Mouse (Mus musculus) stomach, postnatal 0 days (tissue): Measurements from ENCODE around the gene Lce1k. TPM values are rescaled to one million over a fixed set of nuclear protein-coding genes. Genes with fewer than 3 reads are reported as not detected.

Experiments
- ATAC-seq: fragments of 200-750 bp; cut with Nextera tagmentation; 2 replicates; pipeline ENCODE4 v1.8.0; 2017; ENCODE audit not compliant: low FRiP score, low TSS enrichment
- DNase-seq: peaks from one replicate; pipeline ENCODE4 v3.0.0-alpha.2; 2016; ENCODE audit warnings: low spot score
- H3K27ac ChIP-seq: fragments of 300-500 bp; sonication (generic); replicated peaks from 2 replicates; pipeline ENCODE4 v1.5.1; 2014; ENCODE audit warnings: mild to moderate bottlenecking, control low read depth
- H3K27me3 ChIP-seq: fragments of 300-500 bp; sonication (generic); 2 replicates; pipeline ENCODE4 v1.6.1; 2014; ENCODE audit warnings: low read length; ENCODE audit not compliant: control insufficient read depth, insufficient read depth
- H3K36me3 ChIP-seq: fragments of 300-500 bp; sonication (generic); 2 replicates; pipeline ENCODE4 v1.6.1; 2014; ENCODE audit warnings: low read length, mixed read lengths; ENCODE audit not compliant: control insufficient read depth, insufficient read depth
- H3K4me1 ChIP-seq: fragments of 300-500 bp; sonication (generic); replicated peaks from 2 replicates; pipeline ENCODE4 v1.6.1; 2014; ENCODE audit warnings: antibody characterized with exemption; ENCODE audit not compliant: control insufficient read depth, insufficient read depth
- H3K4me2 ChIP-seq: fragments of 300-500 bp; sonication (generic); replicated peaks from 2 replicates; pipeline ENCODE4 v1.6.1; 2014; ENCODE audit warnings: low read depth, mild to moderate bottlenecking, control low read depth, moderate library complexity
- H3K4me3 ChIP-seq: fragments of 300-500 bp; sonication (generic); 2 replicates; pipeline ENCODE4 v1.5.1; 2014; ENCODE audit warnings: low read depth, low read length, control low read depth
- H3K9ac ChIP-seq: fragments of 300-500 bp; sonication (generic); 2 replicates; pipeline ENCODE4 v1.6.1; 2014; ENCODE audit warnings: mild to moderate bottlenecking, low read length, control low read depth, mixed read lengths
- H3K9me3 ChIP-seq: fragments of 300-500 bp; sonication (generic); 2 replicates; pipeline ENCODE4 v1.6.1; 2016; ENCODE audit warnings: low read length; ENCODE audit not compliant: control insufficient read depth
- CTCF ChIP-seq: IDR thresholded peaks from 2 replicates; pipeline ENCODE4 v1.5.1; 2016; ENCODE audit warnings: antibody characterized with exemption, low read depth, mild to moderate bottlenecking, moderate library complexity
- EP300 ChIP-seq: optimal IDR thresholded peaks from 2 replicates; pipeline ENCODE3; 2016; ENCODE audit warnings: antibody characterized with exemption
- WGBS: fragments of 180-500 bp; shearing (Covaris S2); extraction: QIAGEN DNeasy Blood & Tissue Kit; methylation state at CpG from one replicate; pipeline ENCODE4 v1.1.7; 2014; 5-methylcytosine and 5-hydroxymethylcytosine counted together
- polyA plus RNA-seq: library from polyadenylated mRNA; unstranded; fragments of >200 nt; fragmentation: Nextera tagmentation; extraction: Ambion mirVana; gene quantifications from 2 replicates; pipeline ENCODE4 v1.2.1, GENCODE M21; 2015

Lce1k gene
- polyA plus RNA-seq, 1 experiment from 2014 or later, result 86.3 TPM

DNA sequence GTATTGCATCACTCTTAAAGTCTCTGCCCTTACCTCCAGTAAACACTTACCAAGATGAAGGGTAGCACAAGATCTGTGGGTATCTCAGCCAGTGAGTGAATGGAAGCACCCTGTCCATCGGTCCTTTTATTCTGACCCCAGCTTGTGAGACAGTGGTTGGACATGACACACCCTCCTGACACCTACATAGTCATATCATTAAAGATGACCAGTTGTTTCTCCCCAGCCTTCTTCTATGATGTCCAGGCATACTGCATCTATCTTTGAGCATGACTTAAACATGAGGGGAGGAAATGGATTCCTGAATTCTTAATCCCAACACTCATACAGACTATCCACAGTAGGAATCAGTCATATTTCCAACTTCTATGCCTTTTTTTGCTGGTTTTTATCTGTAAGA, 17.3 kb downstream of the Lce1k start, which contains the start of gene Lce1j:
Gene Lce1j, minus strand, starts transcription at position 101 of the 400 bp plus-strand sequence.
- TF ChIP-seq EP300, result no peak
- TF ChIP-seq CTCF, result no peak

DNA sequence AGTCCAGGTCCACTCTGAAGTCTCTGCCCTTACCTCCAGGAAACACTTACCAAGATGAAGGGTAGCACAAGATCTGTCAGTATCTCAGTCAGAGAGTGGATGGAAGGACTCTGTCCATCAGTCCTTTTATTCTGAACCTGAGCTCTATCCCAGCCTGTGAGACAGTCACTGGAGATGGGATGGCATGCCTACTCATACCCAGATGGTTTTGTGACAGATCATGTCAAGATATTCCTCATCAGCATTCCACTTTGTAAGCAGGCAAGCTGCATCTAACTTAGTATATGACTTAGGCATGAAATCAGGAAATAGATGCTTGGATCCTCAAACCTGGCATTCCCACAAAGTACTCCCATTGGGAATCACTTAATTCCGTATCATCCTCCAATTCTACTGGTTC, 28.9 kb downstream of the Lce1k start, which contains the start of gene Lce1i:
Gene Lce1i, minus strand, starts transcription at position 101 of the 400 bp plus-strand sequence.
- Histone ChIP-seq H3K4me2 (no peak within 1 kb of the TSS), H3K9me3 (no peaks in the 10 kb centered on the region), H3K27ac (no peak within 1 kb of the TSS), H3K4me3 (no peak within 1 kb of the TSS), H3K36me3 (no peaks in the 10 kb centered on the region), H3K27me3 (no peaks in the 10 kb centered on the region), H3K4me1 (no peaks in the 10 kb centered on the region), H3K9ac (no peak within 1 kb of the TSS)
- TF ChIP-seq CTCF (no peak), EP300 (no peak)
- DNase-seq, result no peak
- no peak for ATAC-seq
- WGBS, result 81% methylated on average over 1 of the region's 1 CpGs

More for the DNA sequence above, 17.3 kb downstream of the Lce1k start, which contains the start of gene Lce1j:
- Histone ChIP-seq H3K9me3 (no peaks in the 10 kb centered on the region), H3K4me2 (no peak within 1 kb of the TSS), H3K9ac (no peak within 1 kb of the TSS), H3K27ac (no peak within 1 kb of the TSS), H3K4me3 (no peak within 1 kb of the TSS), H3K36me3 (no peaks in the 10 kb centered on the region), H3K27me3 (no peaks in the 10 kb centered on the region), H3K4me1 (no peaks in the 10 kb centered on the region)
- ATAC-seq (no peak), DNase-seq (no peak)
- WGBS, result 82% methylated on average over 1 of the region's 1 CpGs

DNA sequence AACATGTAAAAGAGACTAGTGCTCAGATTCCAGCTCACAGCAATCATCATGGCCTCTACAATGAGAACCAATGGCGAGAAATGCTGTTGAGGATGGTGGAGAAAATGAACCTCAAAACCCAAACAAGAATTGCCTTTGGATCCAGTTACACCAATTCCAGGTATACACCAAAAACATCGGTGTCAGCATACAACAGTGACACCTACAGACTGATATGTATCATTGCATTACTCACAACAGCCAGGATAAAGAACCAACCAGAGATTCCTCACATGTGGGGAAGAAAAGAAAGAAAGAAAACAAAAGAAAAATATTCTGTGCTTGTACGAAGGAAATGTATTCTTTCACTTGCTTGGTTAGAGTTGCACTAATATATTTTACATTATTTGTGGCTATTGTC, 36.1 kb downstream of the Lce1k start:
- Histone ChIP-seq H3K4me1 (no peaks in the 10 kb centered on the region), H3K9me3 (no peaks in the 10 kb centered on the region), H3K9ac (no peak overlapping the region), H3K4me3 (no peak overlapping the region), H3K27me3 (no peaks in the 10 kb centered on the region), H3K4me2 (no peak overlapping the region), H3K36me3 (no peaks in the 10 kb centered on the region), H3K27ac (no peak overlapping the region)
- no peak for ATAC-seq
- no peak for DNase-seq
- WGBS, result 18% methylated on average over 3 of the region's 3 CpGs
- no peak for TF ChIP-seq EP300
- TF ChIP-seq CTCF, result peak; percentile 73

- ATAC-seq, result no peak
- DNase-seq, result no peak
- H3K9me3 ChIP-seq, result no peaks in the 10 kb centered on the region
- H3K36me3 ChIP-seq, result no peaks in the 10 kb centered on the region
- H3K9ac ChIP-seq, result no peak within 1 kb of the TSS
- H3K4me1 ChIP-seq, result no peaks in the 10 kb centered on the region
- no peaks in the 10 kb centered on the region for H3K27me3 ChIP-seq
- no peak within 1 kb of the TSS for H3K4me3 ChIP-seq
- TF ChIP-seq EP300 (no peak), CTCF (no peak)
- H3K4me2 ChIP-seq, result no peak within 1 kb of the TSS
- no peak within 1 kb of the TSS for H3K27ac ChIP-seq
- 89% methylated on average over 1 of the region's 1 CpGs for WGBS
Observed at GRCm38 (mm10) chr3:92764965-92765364, 42.7 kb downstream of the Lce1k start, which contains the start of gene Lce1h. Gene Lce1h, minus strand, starts transcription at chr3:92765065.

Other genes starting within 250 kb of the Lce1k start
- gene Ivl, start 234.2 kb downstream of the Lce1k start, polyA plus RNA-seq, result 16.6 and 21.1 TPM in 2 replicates
- not detected in 2 replicates for gene Smcp, start 218.9 kb downstream of the Lce1k start, polyA plus RNA-seq
- gene 2210017I01Rik, start 200.4 kb downstream of the Lce1k start, polyA plus RNA-seq, result 22.8 and 26.7 TPM in 2 replicates
- 98.3 and 102 TPM in 2 replicates for gene Lce6a, start 186.2 kb downstream of the Lce1k start, polyA plus RNA-seq
- gene Lce1a1, start 159.6 kb downstream of the Lce1k start, polyA plus RNA-seq, result 401 and 429 TPM in 2 replicates
- gene Lce1b, start 151.0 kb downstream of the Lce1k start, polyA plus RNA-seq, result 116 and 135 TPM in 2 replicates
- 632 and 696 TPM in 2 replicates for gene Lce1a2, start 137.6 kb downstream of the Lce1k start, polyA plus RNA-seq
- gene Lce1c, start 128.6 kb downstream of the Lce1k start, polyA plus RNA-seq, result 673 and 689 TPM in 2 replicates
- gene Lce1d, start 120.7 kb downstream of the Lce1k start, polyA plus RNA-seq, result 199 and 223 TPM in 2 replicates
- 326 and 341 TPM in 2 replicates for gene Lce1e, start 98.8 kb downstream of the Lce1k start, polyA plus RNA-seq
- 468 and 478 TPM in 2 replicates for gene Lce1f, start 87.5 kb downstream of the Lce1k start, polyA plus RNA-seq
- 11.4 and 14.1 TPM in 2 replicates for gene Gm38119, start 68.8 kb downstream of the Lce1k start, polyA plus RNA-seq
- 307 and 309 TPM in 2 replicates for gene Lce1g, start 55.6 kb downstream of the Lce1k start, polyA plus RNA-seq
- gene Lce1h, start 42.8 kb downstream of the Lce1k start, polyA plus RNA-seq, result 249 and 251 TPM in 2 replicates
- 369 and 377 TPM in 2 replicates for gene Lce1i, start 29.0 kb downstream of the Lce1k start, polyA plus RNA-seq
- 175 and 184 TPM in 2 replicates for gene Lce1j, start 17.4 kb downstream of the Lce1k start, polyA plus RNA-seq
- gene Kprp, start 19.4 kb upstream of the Lce1k start, polyA plus RNA-seq, result 108 and 133 TPM in 2 replicates
- gene Lce1l, start 43.4 kb upstream of the Lce1k start, polyA plus RNA-seq, result 247 and 250 TPM in 2 replicates
- gene 2310050C09Rik, start 62.3 kb upstream of the Lce1k start, polyA plus RNA-seq, result 30.7 and 33.6 TPM in 2 replicates
- gene Lce3a, start 118.3 kb upstream of the Lce1k start, polyA plus RNA-seq, result 1,230 and 1,305 TPM in 2 replicates
- 847 and 849 TPM in 2 replicates for gene Lce3b, start 125.1 kb upstream of the Lce1k start, polyA plus RNA-seq
- gene Lce3c, start 136.6 kb upstream of the Lce1k start, polyA plus RNA-seq, result 1,477 and 1,491 TPM in 2 replicates
- 246 and 293 TPM in 2 replicates for gene Lce3d, start 149.5 kb upstream of the Lce1k start, polyA plus RNA-seq
- 1,443 and 1,461 TPM in 2 replicates for gene Lce3e, start 159.2 kb upstream of the Lce1k start, polyA plus RNA-seq
- gene Lce3f, start 184.3 kb upstream of the Lce1k start, polyA plus RNA-seq, result 3,312 and 3,341 TPM in 2 replicates
- gene Crct1, start 207.8 kb upstream of the Lce1k start, polyA plus RNA-seq, result 1,801 and 2,041 TPM in 2 replicates
- gene Lce1m, start 211.2 kb upstream of the Lce1k start, polyA plus RNA-seq, result 356 and 376 TPM in 2 replicates